Mouse (Mus musculus) limb, embryonic 15.5 days (tissue): ENCODE measurements around the gene Omp. TPM values are rescaled to one million over a fixed set of nuclear protein-coding genes. Genes with fewer than 3 reads are reported as not detected.

Source experiments
- ATAC-seq: fragments of 200-750 bp; cut with Nextera tagmentation; 2 replicates; pipeline ENCODE4 v1.8.0; 2017; ENCODE audit warnings: low read depth, moderate TSS enrichment; ENCODE audit not compliant: insufficient number of reproducible peaks, low FRiP score, low TSS enrichment
- H3K27ac ChIP-seq: fragments of 300-500 bp; sonication (generic); 2 replicates; pipeline ENCODE4 v1.5.1; 2015; ENCODE audit warnings: moderate library complexity, mild to moderate bottlenecking, inconsistent platforms
- H3K27me3 ChIP-seq: fragments of 300-500 bp; sonication (generic); 2 replicates; pipeline ENCODE4 v1.6.1; 2015; ENCODE audit warnings: inconsistent platforms
- H3K36me3 ChIP-seq: fragments of 300-500 bp; sonication (generic); 2 replicates; pipeline ENCODE4 v1.6.1; 2015; ENCODE audit warnings: inconsistent platforms
- H3K4me1 ChIP-seq: fragments of 300-500 bp; sonication (generic); 2 replicates; pipeline ENCODE4 v1.6.1; 2015; ENCODE audit warnings: inconsistent platforms
- H3K4me2 ChIP-seq: fragments of 300-500 bp; sonication (generic); 2 replicates; pipeline ENCODE4 v1.6.1; 2015; ENCODE audit warnings: mild to moderate bottlenecking, inconsistent platforms
- H3K4me3 ChIP-seq: fragments of 300-500 bp; sonication (generic); 2 replicates; pipeline ENCODE4 v1.5.1; 2015; ENCODE audit warnings: mild to moderate bottlenecking, inconsistent platforms
- H3K9ac ChIP-seq: fragments of 300-500 bp; sonication (generic); 2 replicates; pipeline ENCODE4 v1.6.1; 2015; ENCODE audit warnings: inconsistent platforms
- H3K9me3 ChIP-seq: fragments of 300-500 bp; sonication (generic); 2 replicates; pipeline ENCODE4 v1.6.1; 2016; ENCODE audit warnings: inconsistent platforms
- WGBS: fragments of 180-500 bp; shearing (Covaris S2); methylation state at CpG from one replicate; pipeline ENCODE4 v1.1.7; 2015; 5-methylcytosine and 5-hydroxymethylcytosine counted together
- polyA plus RNA-seq: library from polyadenylated mRNA; unstranded; fragments of >200 nt; fragmentation: Nextera tagmentation; extraction: Ambion mirVana; gene quantifications from 2 replicates; pipeline ENCODE4 v1.2.1, GENCODE M21; 2015

Omp gene
- polyA plus RNA-seq, 1 experiment from 2014 or later: 0.18 TPM

DNA sequence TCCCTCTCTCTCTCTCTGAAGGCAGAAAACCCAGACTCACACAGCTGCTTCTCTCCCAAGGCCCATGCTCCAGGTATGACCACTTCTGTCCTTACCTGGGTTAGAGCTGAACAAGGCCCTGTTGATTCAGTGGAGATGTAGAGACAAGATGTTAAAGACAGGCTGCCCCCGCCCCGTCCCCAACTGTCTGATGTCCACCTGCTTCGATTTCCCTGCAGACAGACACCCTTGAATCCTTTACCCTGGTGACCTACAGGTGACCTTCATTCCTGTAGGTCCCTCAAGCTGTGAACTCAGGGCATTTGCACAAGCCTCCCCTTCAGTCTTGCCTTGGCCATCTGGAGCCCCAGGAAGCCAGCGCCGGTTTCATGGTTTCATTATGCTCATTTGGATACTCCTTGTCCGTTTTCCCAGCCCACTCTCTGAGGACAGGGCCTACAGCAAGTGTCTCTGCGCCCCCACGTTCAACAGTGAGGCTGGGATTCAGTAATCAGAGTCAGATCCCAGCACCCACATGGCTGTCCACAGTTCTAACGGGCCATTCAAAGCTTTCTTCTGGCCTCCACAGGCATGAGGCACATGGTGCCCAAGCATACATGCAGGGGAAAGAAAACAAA is 19.2 kb upstream of the Omp start:
- H3K9ac ChIP-seq: no peak overlapping the region
- H3K4me1 ChIP-seq: peaks cover 40% of the 10 kb centered on the region
- ATAC-seq: no peak
- WGBS: 67% methylated on average over 9 of the region's 9 CpGs
- no peaks in the 10 kb centered on the region for H3K36me3 ChIP-seq
- H3K27ac ChIP-seq: peak overlapping the region; percentile 65
- no peak overlapping the region for H3K4me2 ChIP-seq
- H3K9me3 ChIP-seq: no peaks in the 10 kb centered on the region
- H3K4me3 ChIP-seq: no peak overlapping the region
- H3K27me3 ChIP-seq: no peaks in the 10 kb centered on the region

DNA sequence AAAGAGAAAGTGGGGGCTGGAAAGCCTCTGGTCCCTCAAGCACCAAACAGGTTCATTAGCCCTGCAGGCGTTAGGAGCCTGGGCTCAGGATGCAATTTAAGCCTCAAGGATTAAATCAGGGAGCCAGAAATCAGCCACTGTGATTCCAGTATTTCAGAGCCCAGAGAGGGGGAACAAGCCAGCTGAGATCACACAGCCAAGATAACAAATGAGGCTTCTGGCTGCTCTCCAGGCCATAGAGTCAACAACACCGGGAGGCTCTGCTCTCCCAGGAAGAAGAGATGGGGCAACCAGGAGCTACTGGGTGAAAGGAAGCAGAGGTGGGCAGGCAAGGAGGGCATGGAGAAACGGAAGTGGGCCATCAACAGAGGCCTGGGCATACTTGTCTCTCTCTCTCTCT is 18.4 kb upstream of the Omp start:
- Histone ChIP-seq H3K36me3 (no peaks in the 10 kb centered on the region), H3K27me3 (no peaks in the 10 kb centered on the region), H3K9me3 (no peaks in the 10 kb centered on the region), H3K4me3 (no peak overlapping the region), H3K4me2 (no peak overlapping the region), H3K9ac (no peak overlapping the region), H3K4me1 (peaks cover 46% of the 10 kb centered on the region), H3K27ac (no peak overlapping the region)
- WGBS: 43% methylated on average over 3 of the region's 3 CpGs
- ATAC-seq: no peak

DNA sequence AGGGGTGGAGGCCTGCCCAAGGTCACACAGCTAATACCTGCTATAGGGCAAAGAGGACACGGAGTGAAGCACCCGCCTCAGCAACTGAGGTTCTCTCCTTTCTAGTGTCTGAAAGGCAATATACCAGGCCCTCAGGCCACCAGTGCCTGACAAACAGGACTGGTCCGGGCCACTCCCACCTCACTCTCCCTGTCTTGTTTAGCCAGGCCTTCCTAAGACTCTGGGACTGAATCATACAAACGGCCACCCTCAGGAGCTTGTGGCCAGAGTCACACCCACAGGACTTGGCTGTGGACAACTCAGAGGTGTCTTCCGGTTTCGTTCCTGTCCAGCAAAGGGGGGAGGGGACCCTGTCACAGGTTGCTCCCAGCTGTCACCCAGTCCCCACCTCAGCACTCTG is 16.9 kb upstream of the Omp start:
- H3K27me3 ChIP-seq: no peaks in the 10 kb centered on the region
- H3K27ac ChIP-seq: no peak overlapping the region
- no peaks in the 10 kb centered on the region for H3K9me3 ChIP-seq
- no peak overlapping the region for H3K4me3 ChIP-seq
- no peak for ATAC-seq
- WGBS: 74% methylated on average over 6 of the region's 6 CpGs
- peaks cover 55% of the 10 kb centered on the region for H3K4me1 ChIP-seq
- H3K9ac ChIP-seq: no peak overlapping the region
- no peaks in the 10 kb centered on the region for H3K36me3 ChIP-seq
- no peak overlapping the region for H3K4me2 ChIP-seq

DNA sequence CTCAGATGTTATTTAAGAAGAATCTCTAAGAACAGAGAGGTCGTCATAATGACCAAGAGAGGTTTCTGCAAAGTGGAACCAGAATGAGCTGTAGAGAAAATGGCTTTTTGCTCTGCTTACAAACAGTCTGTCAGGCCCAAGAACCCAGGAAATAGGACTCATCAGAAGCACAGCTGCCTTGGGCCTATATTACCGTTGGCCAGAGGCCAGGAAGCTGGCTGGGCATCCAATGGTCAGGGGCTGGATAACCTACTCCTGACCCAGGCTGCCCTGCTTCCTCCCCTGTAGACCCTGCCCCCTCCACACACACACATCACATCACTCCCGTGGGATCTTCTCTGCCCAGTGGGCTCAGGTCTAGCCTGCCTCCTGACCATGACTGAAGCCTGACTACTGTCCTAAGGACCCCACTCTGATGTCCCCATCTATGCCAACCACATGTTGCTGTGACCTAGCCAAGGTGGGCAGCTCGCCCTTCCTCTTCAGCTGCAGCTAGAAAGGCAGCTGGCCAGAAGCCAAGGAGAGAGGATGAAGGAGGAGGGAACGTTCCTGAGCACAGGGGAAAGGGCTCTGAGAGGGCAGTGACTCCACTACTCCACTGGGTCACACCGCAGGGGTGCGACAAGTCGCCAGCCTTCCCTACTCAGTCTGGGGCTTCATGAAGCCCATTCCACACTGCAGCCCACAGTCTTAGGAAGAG is 14.9 kb upstream of the Omp start:
- Histone ChIP-seq H3K27ac (no peak overlapping the region), H3K36me3 (no peaks in the 10 kb centered on the region), H3K4me1 (peaks cover 60% of the 10 kb centered on the region), H3K27me3 (no peaks in the 10 kb centered on the region), H3K9me3 (no peaks in the 10 kb centered on the region), H3K9ac (no peak overlapping the region), H3K4me2 (no peak overlapping the region), H3K4me3 (no peak overlapping the region)
- WGBS: 43% methylated on average over 8 of the region's 8 CpGs
- no peak for ATAC-seq

DNA sequence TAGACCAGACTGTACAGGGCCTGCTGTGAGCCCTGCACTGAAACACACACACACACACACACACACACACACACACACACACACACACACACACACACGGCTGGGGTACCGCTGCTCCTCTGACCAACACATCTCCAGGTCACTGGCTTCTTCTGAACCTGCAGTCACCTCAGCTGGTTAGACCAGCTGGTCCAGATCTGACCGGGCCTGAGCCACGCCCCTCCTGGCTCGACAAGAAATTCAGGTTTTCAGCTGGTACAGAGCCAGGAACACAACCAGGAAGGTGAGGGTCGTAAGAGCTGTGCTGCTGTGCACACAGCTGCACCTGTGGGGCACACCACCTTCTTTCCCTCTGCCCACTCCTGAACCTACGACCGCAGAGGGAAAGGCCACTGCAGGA is 13.2 kb upstream of the Omp start:
- H3K9ac ChIP-seq: no peak overlapping the region
- H3K9me3 ChIP-seq: no peaks in the 10 kb centered on the region
- whole genome bisulfite sequencing: 38% methylated on average over 8 of the region's 8 CpGs
- no peak overlapping the region for H3K4me3 ChIP-seq
- H3K36me3 ChIP-seq: no peaks in the 10 kb centered on the region
- H3K27me3 ChIP-seq: no peaks in the 10 kb centered on the region
- H3K4me2 ChIP-seq: peak overlapping the region; percentile 2; the same call in 1 of the 2 replicates
- peak overlapping the region; percentile 44; the same call in 1 of the 2 replicates for H3K27ac ChIP-seq
- H3K4me1 ChIP-seq: peaks cover 56% of the 10 kb centered on the region
- no peak for ATAC-seq

DNA sequence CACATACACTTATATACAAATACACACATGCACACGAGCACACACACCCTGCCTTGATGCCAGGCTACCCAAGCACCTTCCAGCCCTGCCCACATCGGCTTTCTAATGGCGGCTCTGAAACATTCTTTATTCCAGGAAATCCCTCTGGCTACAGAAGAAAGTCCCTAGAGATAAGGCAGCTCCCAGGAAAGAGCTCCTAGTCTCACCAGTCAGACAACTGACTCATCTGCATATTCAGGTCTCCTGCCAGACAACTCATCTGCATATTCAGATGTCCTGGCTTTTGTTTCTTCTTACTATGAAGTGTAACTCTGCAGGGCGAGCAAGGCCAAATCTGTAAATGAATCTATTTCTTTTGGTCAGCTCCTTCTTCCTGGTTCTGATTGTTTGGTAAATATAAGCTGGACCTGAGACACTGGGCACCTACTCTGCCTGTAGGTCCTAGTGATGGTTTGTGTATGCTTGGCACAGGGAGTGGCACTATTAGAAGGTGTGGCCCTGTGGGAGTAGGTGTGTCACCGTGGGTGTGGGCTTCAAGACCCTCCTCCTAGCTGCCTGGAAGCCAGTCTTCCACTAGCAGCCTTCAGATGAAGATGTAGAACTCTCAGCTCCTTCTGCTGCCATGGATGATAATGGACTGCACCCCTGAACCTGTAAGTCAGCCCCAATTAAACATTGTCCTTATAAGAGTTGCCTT is 12.5 kb upstream of the Omp start:
- H3K9me3 ChIP-seq: no peaks in the 10 kb centered on the region
- H3K27me3 ChIP-seq: no peaks in the 10 kb centered on the region
- H3K4me2 ChIP-seq: peak overlapping the region; percentile 1; the same call in 1 of the 2 replicates
- H3K36me3 ChIP-seq: no peaks in the 10 kb centered on the region
- H3K9ac ChIP-seq: no peak overlapping the region
- no peak for ATAC-seq
- 58% methylated on average over 5 of the region's 5 CpGs for WGBS
- H3K4me3 ChIP-seq: no peak overlapping the region
- no peak overlapping the region for H3K27ac ChIP-seq
- peaks cover 60% of the 10 kb centered on the region for H3K4me1 ChIP-seq

DNA sequence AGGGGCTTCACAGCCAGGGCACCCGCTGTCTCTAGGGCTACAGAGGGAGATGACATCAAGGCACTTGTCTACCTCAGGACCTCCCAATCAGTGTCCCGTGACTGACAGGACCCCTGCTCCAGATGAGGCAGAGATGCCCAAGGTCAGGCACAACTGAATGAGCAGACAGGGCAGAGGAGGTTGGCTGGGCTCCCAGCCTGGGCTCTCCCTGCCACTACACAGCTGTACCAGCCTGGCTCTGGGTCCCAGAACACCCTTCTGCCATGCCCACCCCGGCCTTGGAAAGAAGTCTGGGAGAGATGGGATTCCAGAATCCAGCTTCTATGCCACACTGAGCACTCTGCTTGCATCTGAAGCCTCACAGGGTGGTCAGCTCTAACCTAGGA is 11.0 kb upstream of the Omp start:
- 55% methylated on average over 3 of the region's 3 CpGs for WGBS
- Histone ChIP-seq H3K27ac (no peak overlapping the region), H3K9me3 (no peaks in the 10 kb centered on the region), H3K4me3 (no peak overlapping the region), H3K27me3 (no peaks in the 10 kb centered on the region), H3K4me2 (no peak overlapping the region), H3K9ac (no peak overlapping the region), H3K36me3 (no peaks in the 10 kb centered on the region), H3K4me1 (peaks cover 64% of the 10 kb centered on the region)
- ATAC-seq: no peak

DNA sequence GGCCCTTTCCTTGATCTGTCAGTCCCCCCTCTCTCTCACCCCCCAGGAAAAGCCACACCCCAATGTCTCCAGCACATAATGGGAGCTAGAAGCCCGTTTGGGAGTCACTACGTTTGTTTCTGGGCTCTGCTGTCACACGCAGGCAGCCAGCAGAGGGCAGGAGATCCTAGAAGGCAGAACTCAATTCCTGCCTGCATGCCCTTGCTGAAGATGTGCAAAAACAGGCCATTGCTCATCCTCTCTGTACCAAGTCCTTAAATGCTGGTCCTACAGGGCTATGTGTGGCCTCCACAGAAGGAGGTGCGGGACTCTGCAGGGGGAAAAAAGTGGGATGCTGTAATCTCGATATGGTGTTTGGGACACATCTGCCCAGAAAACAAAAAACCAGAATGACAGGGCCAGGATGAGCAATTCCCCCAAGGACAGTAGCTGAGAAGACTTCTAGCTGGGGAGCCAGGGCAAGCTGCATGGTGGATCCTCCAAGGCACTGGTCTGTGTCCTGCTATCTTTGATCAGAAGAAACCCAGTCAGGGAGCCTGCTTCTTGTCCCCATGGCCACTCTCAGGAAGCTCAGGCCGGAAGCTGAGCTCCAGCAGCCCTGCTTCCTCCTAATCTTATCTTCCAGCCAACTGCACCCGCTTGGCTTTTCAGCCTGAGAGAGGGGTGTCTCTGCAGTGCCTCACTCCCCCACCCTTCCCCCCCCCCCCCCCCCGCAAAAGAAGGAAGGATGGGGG is 10.4 kb upstream of the Omp start:
- ATAC-seq: no peak
- no peak overlapping the region for H3K4me2 ChIP-seq
- no peak overlapping the region for H3K9ac ChIP-seq
- no peaks in the 10 kb centered on the region for H3K27me3 ChIP-seq
- no peak overlapping the region for H3K27ac ChIP-seq
- no peaks in the 10 kb centered on the region for H3K9me3 ChIP-seq
- H3K36me3 ChIP-seq: no peaks in the 10 kb centered on the region
- H3K4me3 ChIP-seq: no peak overlapping the region
- peaks cover 58% of the 10 kb centered on the region for H3K4me1 ChIP-seq
- WGBS: 29% methylated on average over 7 of the region's 8 CpGs

DNA sequence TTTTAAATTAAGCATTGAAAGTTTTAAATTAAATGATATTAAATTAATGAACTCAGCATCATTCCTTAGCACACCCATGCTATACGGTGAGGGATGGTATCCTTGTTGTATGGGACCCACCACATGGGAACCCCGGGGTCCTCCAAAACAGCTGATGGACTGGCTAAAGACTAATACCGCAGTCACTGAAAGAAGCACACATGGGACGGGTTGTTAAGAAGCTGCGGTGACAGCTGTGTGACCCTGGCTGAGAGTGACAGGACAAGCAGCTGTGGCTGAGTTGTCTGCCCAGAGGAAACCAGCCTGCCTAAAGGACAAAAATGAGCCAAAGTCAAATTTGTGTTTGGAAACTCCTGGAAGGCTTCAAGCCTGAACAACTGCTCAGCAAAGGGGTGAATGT is 8.6 kb upstream of the Omp start:
- peaks cover 52% of the 10 kb centered on the region for H3K4me1 ChIP-seq
- no peaks in the 10 kb centered on the region for H3K9me3 ChIP-seq
- H3K27me3 ChIP-seq: no peaks in the 10 kb centered on the region
- no peak overlapping the region for H3K4me3 ChIP-seq
- H3K9ac ChIP-seq: no peak overlapping the region
- no peaks in the 10 kb centered on the region for H3K36me3 ChIP-seq
- 69% methylated on average over 5 of the region's 5 CpGs for WGBS
- no peak overlapping the region for H3K4me2 ChIP-seq
- ATAC-seq: no peak
- no peak overlapping the region for H3K27ac ChIP-seq

DNA sequence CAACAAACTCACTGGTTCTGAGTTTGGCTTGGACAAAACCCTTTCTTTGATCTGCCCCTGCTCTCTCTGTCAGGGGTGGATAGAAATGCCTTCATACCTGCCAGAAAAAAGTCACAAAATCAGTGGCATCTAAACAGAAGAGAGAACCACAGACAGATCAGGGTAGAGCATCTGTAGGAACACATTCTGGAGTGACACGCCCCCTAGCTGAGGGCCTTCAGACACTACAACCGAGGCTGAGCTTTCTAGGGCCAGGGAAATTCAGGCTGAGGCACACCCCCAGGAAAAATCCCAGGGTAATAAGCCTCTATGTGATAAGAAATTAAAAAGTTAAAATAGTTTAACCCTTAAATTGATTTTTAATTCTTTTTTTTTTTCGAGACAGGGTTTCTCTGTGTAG is 8.0 kb upstream of the Omp start:
- Histone ChIP-seq H3K27ac (no peak overlapping the region), H3K36me3 (no peaks in the 10 kb centered on the region), H3K4me3 (no peak overlapping the region), H3K27me3 (no peaks in the 10 kb centered on the region), H3K9me3 (no peaks in the 10 kb centered on the region), H3K9ac (no peak overlapping the region), H3K4me1 (peaks cover 47% of the 10 kb centered on the region), H3K4me2 (no peak overlapping the region)
- ATAC-seq: no peak
- WGBS: 47% methylated on average over 3 of the region's 3 CpGs

DNA sequence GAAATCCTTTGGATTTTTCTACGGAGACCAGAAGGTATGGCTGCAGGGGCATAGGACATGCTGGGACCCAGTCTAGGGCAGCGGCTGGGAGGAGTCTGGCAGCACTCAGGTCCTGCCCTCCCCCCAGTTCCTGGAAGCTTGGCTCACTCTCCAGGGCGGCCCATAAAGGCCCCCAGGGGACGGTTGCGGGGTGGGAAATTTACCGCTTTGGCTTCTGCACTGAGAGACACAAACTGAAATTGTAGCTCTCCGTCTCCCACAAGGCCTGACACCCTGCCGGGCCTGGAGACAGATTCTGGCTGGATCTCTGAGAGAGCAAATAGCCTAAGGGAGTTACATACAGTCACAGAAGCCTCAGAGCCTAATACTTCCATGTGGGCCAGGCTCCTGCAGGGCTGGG is 7.1 kb upstream of the Omp start:
- Histone ChIP-seq H3K27me3 (no peaks in the 10 kb centered on the region), H3K36me3 (no peaks in the 10 kb centered on the region), H3K4me1 (peaks cover 41% of the 10 kb centered on the region), H3K4me3 (no peak overlapping the region), H3K4me2 (no peak overlapping the region), H3K9ac (no peak overlapping the region), H3K9me3 (no peaks in the 10 kb centered on the region), H3K27ac (no peak overlapping the region)
- WGBS: 28% methylated on average over 8 of the region's 8 CpGs
- no peak for ATAC-seq

DNA sequence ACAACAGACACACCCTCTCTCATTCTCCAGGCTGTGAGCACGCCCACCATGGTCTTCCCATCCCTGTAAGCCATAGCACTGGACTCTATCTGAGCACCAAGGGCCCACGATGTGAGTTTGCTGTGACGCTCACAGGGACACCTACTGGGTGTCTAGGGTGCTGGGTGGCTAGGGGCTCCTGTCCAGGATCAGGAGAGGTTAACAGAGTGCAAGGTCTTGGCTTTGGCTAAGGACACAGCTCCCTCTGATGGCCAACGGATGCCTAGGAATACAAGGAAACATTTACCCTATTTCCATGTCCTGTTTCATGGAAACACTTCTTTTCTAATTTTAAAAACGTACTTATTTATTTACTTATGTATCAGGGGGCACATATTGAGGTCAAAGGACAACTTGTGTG is 5.2 kb upstream of the Omp start:
- H3K4me2 ChIP-seq: no peak overlapping the region
- WGBS: 54% methylated on average over 5 of the region's 5 CpGs
- H3K36me3 ChIP-seq: no peaks in the 10 kb centered on the region
- peaks cover 38% of the 10 kb centered on the region for H3K4me1 ChIP-seq
- no peak for ATAC-seq
- H3K27ac ChIP-seq: no peak overlapping the region
- no peaks in the 10 kb centered on the region for H3K27me3 ChIP-seq
- H3K9ac ChIP-seq: no peak overlapping the region
- no peak overlapping the region for H3K4me3 ChIP-seq
- no peaks in the 10 kb centered on the region for H3K9me3 ChIP-seq
